Mouse (Mus musculus) heart, adult 8-10 months (tissue): ENCODE results near the gene Nsun2. TPM values are rescaled to one million over a fixed set of nuclear protein-coding genes. Genes with fewer than 3 reads are reported as not detected.

Experiments used
- DNase-seq: peaks from one replicate; pipeline ENCODE4 v3.0.0; 2022; ENCODE audit warnings: low spot score
- total RNA-seq, 4 experiments: library from RNA; stranded (reverse); gene quantifications; 2 replicates each; pipeline ENCODE4 v1.2.4; 2022

The Nsun2 gene
- total RNA-seq, 4 experiments from 2014 or later = 43.6 to 51.5 (median 47.4) TPM

- no peak for DNase-seq
Observed at GRCm38 (mm10) chr13:69636375-69636774, 102.8 kb downstream of the Nsun2 start.

GRCm38 (mm10) chr13:69636816-69637215 is 103.3 kb downstream of the Nsun2 start:
- DNase-seq = no peak

- DNase-seq = no peak
Observed at GRCm38 (mm10) chr13:69637657-69638056, 104.1 kb downstream of the Nsun2 start.

GRCm38 (mm10) chr13:69638108-69638626 is 104.6 kb downstream of the Nsun2 start:
- DNase-seq = no peak

GRCm38 (mm10) chr13:69639251-69639650 is 105.7 kb downstream of the Nsun2 start:
- no peak for DNase-seq

- no peak for DNase-seq
Observed at GRCm38 (mm10) chr13:69640126-69640525, 106.6 kb downstream of the Nsun2 start.

- DNase-seq = no peak
Observed at GRCm38 (mm10) chr13:69640541-69640940, 107.0 kb downstream of the Nsun2 start.

- no peak for DNase-seq
Observed at GRCm38 (mm10) chr13:69641017-69641416, 107.5 kb downstream of the Nsun2 start.

GRCm38 (mm10) chr13:69642656-69643216 is 109.2 kb downstream of the Nsun2 start:
- no peak for DNase-seq

- DNase-seq = no peak
Observed at GRCm38 (mm10) chr13:69643937-69644336, 110.4 kb downstream of the Nsun2 start.

GRCm38 (mm10) chr13:69644427-69645166 is 111.1 kb downstream of the Nsun2 start:
- no peak for DNase-seq

GRCm38 (mm10) chr13:69645694-69646423 is 112.3 kb downstream of the Nsun2 start:
- no peak for DNase-seq

- no peak for DNase-seq
Observed at GRCm38 (mm10) chr13:69646481-69646880, 112.9 kb downstream of the Nsun2 start.

- no peak for DNase-seq
Observed at GRCm38 (mm10) chr13:69654508-69654907, 121.0 kb downstream of the Nsun2 start.

GRCm38 (mm10) chr13:69672121-69672520 is 138.6 kb downstream of the Nsun2 start:
- DNase-seq = no peak

- DNase-seq = no peak
Observed at GRCm38 (mm10) chr13:69672565-69672964, 139.0 kb downstream of the Nsun2 start.

- DNase-seq = no peak
Observed at GRCm38 (mm10) chr13:69673197-69673920, 139.8 kb downstream of the Nsun2 start.

- no peak for DNase-seq
Observed at GRCm38 (mm10) chr13:69673921-69674618, 140.5 kb downstream of the Nsun2 start.
